Mouse (Mus musculus): ENCODE measurements around the gene Parn. TPM values are rescaled to one million over a fixed set of nuclear protein-coding genes. Genes with fewer than 3 reads are reported as not detected.
A peak's percentile ranks its signal among the peaks of the same experiment; 100 is the strongest.

Gene Parn
- 11.5 and 18.6 TPM in 2 replicates for total RNA-seq (2014; rRNA removed; ENCODE audit: low replicate concordance)
- 22.7 and 23.3 TPM in 2 replicates for polyA plus RNA-seq (2015; fragmentation: Nextera tagmentation; extraction: Ambion mirVana)

GRCm38 (mm10) chr16:13667878-13668343 lies at the start of gene Parn:
Gene Parn, minus strand, starts transcription at chr16:13668170.
- WGBS, result under 1% methylated on average over 34 of the region's 35 CpGs
- peak; percentile 77 for ATAC-seq (ENCODE audit: insufficient read depth, low read depth)

GRCm38 (mm10) chr16:13716821-13717553 lies 49.0 kb upstream of the Parn start:
- H3K27ac ChIP-seq (ENCODE audit: low read depth), result no peak overlapping the region
- DNase-seq (ENCODE audit: low spot score) (no peak), ATAC-seq (ENCODE audit: insufficient read depth, low read depth) (no peak)
- no peak overlapping the region for H3K9ac ChIP-seq (replicated peaks; ENCODE audit: low read depth, low read length)
- H3K4me1 ChIP-seq (ENCODE audit: control insufficient read depth, insufficient read depth), result no peaks in the 10 kb centered on the region
- no peaks in the 10 kb centered on the region for H3K9me3 ChIP-seq (replicated peaks; ENCODE audit: control insufficient read depth, low read length)
- H3K27me3 ChIP-seq (ENCODE audit: control insufficient read depth, insufficient read depth, low read length), result no peaks in the 10 kb centered on the region
- TF ChIP-seq EP300 (IDR thresholded peaks at IDR 0.05; ENCODE audit: low read depth) (no peak), CTCF (IDR thresholded peaks at IDR 0.05; ENCODE audit: low read depth) (no peak)
- H3K4me2 ChIP-seq (ENCODE audit: low read depth, low read length), result no peak overlapping the region
- no peaks in the 10 kb centered on the region for H3K36me3 ChIP-seq (replicated peaks; ENCODE audit: control insufficient read depth, insufficient read depth, low read length)
- H3K4me3 ChIP-seq (ENCODE audit: low read depth, low read length), result no peak overlapping the region
- 80% methylated on average over 2 of the region's 2 CpGs for WGBS

More at GRCm38 (mm10) chr16:13667878-13668343, at the start of gene Parn:
- peak; percentile 88 for DNase-seq (ENCODE audit: low spot score)
- H3K36me3 ChIP-seq (replicated peaks; ENCODE audit: control insufficient read depth, insufficient read depth, low read length), result peaks cover 23% of the 10 kb centered on the region
- peaks cover 19% of the 10 kb centered on the region for H3K4me1 ChIP-seq (ENCODE audit: control insufficient read depth, insufficient read depth)
- H3K4me2 ChIP-seq (ENCODE audit: low read depth, low read length), result peak within 1 kb of the TSS; percentile 93
- peak within 1 kb of the TSS; percentile 71 for H3K9ac ChIP-seq (replicated peaks; ENCODE audit: low read depth, low read length)
- TF ChIP-seq EP300 (IDR thresholded peaks at IDR 0.05; ENCODE audit: low read depth) (no peak), CTCF (IDR thresholded peaks at IDR 0.05; ENCODE audit: low read depth) (no peak)
- H3K9me3 ChIP-seq (replicated peaks; ENCODE audit: control insufficient read depth, low read length), result no peaks in the 10 kb centered on the region
- peak within 1 kb of the TSS; percentile 89 for H3K4me3 ChIP-seq (ENCODE audit: low read depth, low read length)
- no peaks in the 10 kb centered on the region for H3K27me3 ChIP-seq (ENCODE audit: control insufficient read depth, insufficient read depth, low read length)
- H3K27ac ChIP-seq (ENCODE audit: low read depth), result peak within 1 kb of the TSS; percentile 81

- Histone ChIP-seq H3K4me2 (ENCODE audit: low read depth, low read length) (no peak overlapping the region), H3K27ac (ENCODE audit: low read depth) (no peak overlapping the region), H3K27me3 (ENCODE audit: control insufficient read depth, insufficient read depth, low read length) (no peaks in the 10 kb centered on the region), H3K9ac (replicated peaks; ENCODE audit: low read depth, low read length) (no peak overlapping the region), H3K4me3 (ENCODE audit: low read depth, low read length) (no peak overlapping the region), H3K36me3 (replicated peaks; ENCODE audit: control insufficient read depth, insufficient read depth, low read length) (no peaks in the 10 kb centered on the region), H3K9me3 (replicated peaks; ENCODE audit: control insufficient read depth, low read length) (no peaks in the 10 kb centered on the region), H3K4me1 (ENCODE audit: control insufficient read depth, insufficient read depth) (no peaks in the 10 kb centered on the region)
- ATAC-seq (ENCODE audit: insufficient read depth, low read depth), result no peak
- no peak for TF ChIP-seq EP300 (IDR thresholded peaks at IDR 0.05; ENCODE audit: low read depth)
- TF ChIP-seq CTCF (IDR thresholded peaks at IDR 0.05; ENCODE audit: low read depth), result no peak
- DNase-seq (ENCODE audit: low spot score), result no peak
- WGBS, result 92% methylated on average over 3 of the region's 3 CpGs
These were observed 46.9 kb upstream of the Parn start for GRCm38 (mm10) chr16:13714910-13715309.

- Histone ChIP-seq H3K4me3 (ENCODE audit: low read depth, low read length) (no peak overlapping the region), H3K27ac (ENCODE audit: low read depth) (no peak overlapping the region), H3K4me1 (ENCODE audit: control insufficient read depth, insufficient read depth) (no peaks in the 10 kb centered on the region), H3K9me3 (replicated peaks; ENCODE audit: control insufficient read depth, low read length) (no peaks in the 10 kb centered on the region), H3K27me3 (ENCODE audit: control insufficient read depth, insufficient read depth, low read length) (no peaks in the 10 kb centered on the region), H3K9ac (replicated peaks; ENCODE audit: low read depth, low read length) (no peak overlapping the region), H3K36me3 (replicated peaks; ENCODE audit: control insufficient read depth, insufficient read depth, low read length) (peaks cover 40% of the 10 kb centered on the region), H3K4me2 (ENCODE audit: low read depth, low read length) (no peak overlapping the region)
- 91% methylated on average over 10 of the region's 10 CpGs for WGBS
- DNase-seq (ENCODE audit: low spot score) (no peak), ATAC-seq (ENCODE audit: insufficient read depth, low read depth) (no peak)
- TF ChIP-seq CTCF (IDR thresholded peaks at IDR 0.05; ENCODE audit: low read depth), result no peak
- no peak for TF ChIP-seq EP300 (IDR thresholded peaks at IDR 0.05; ENCODE audit: low read depth)
These were observed 36.7 kb upstream of the Parn start for GRCm38 (mm10) chr16:13704676-13705075.

GRCm38 (mm10) chr16:13702184-13702583 lies 34.2 kb upstream of the Parn start:
- TF ChIP-seq CTCF (IDR thresholded peaks at IDR 0.05; ENCODE audit: low read depth) (no peak), EP300 (IDR thresholded peaks at IDR 0.05; ENCODE audit: low read depth) (no peak)
- Histone ChIP-seq H3K4me3 (ENCODE audit: low read depth, low read length) (no peak overlapping the region), H3K9ac (replicated peaks; ENCODE audit: low read depth, low read length) (no peak overlapping the region), H3K4me1 (ENCODE audit: control insufficient read depth, insufficient read depth) (no peaks in the 10 kb centered on the region), H3K4me2 (ENCODE audit: low read depth, low read length) (no peak overlapping the region), H3K27me3 (ENCODE audit: control insufficient read depth, insufficient read depth, low read length) (no peaks in the 10 kb centered on the region), H3K36me3 (replicated peaks; ENCODE audit: control insufficient read depth, insufficient read depth, low read length) (peaks cover 65% of the 10 kb centered on the region), H3K9me3 (replicated peaks; ENCODE audit: control insufficient read depth, low read length) (no peaks in the 10 kb centered on the region), H3K27ac (ENCODE audit: low read depth) (no peak overlapping the region)
- 97% methylated on average over 7 of the region's 7 CpGs for WGBS
- DNase-seq (ENCODE audit: low spot score), result no peak
- ATAC-seq (ENCODE audit: insufficient read depth, low read depth), result no peak
